Mouse (Mus musculus) neutrophil, adult 65 days (primary cell): ENCODE measurements around the gene Olfr484. TPM values are rescaled to one million over a fixed set of nuclear protein-coding genes. Genes with fewer than 3 reads are reported as not detected.

Source experiments
- total RNA-seq: library from RNA; stranded (reverse); gene quantifications from 2 replicates; pipeline ENCODE4 v1.2.4, GENCODE M21; 2023

Olfr484 gene
- not detected in 2 replicates for total RNA-seq

GRCm38 (mm10) chr7:108127349-108127748 lies at the start of gene Olfr484:
Gene Olfr484 (minus strand): TSS chr7:108127449.

GRCm38 (mm10) chr7:108172642-108173041 lies 45.4 kb upstream of the Olfr484 start, which contains the start of gene Olfr486:
Gene Olfr486 (minus strand): TSS chr7:108172742.

GRCm38 (mm10) chr7:108159771-108160170 lies 32.5 kb upstream of the Olfr484 start, which contains the start of gene Olfr485:
Gene Olfr485 (minus strand): TSS chr7:108159871.

GRCm38 (mm10) chr7:108100549-108100948 lies 26.7 kb downstream of the Olfr484 start, which contains the start of gene Olfr483:
Gene Olfr483 (plus strand): TSS chr7:108100849.

GRCm38 (mm10) chr7:108097486-108097885 lies 29.8 kb downstream of the Olfr484 start, which contains the start of gene Olfr482:
Gene Olfr482 (minus strand): TSS chr7:108097586.

GRCm38 (mm10) chr7:108079555-108079954 lies 47.7 kb downstream of the Olfr484 start, which contains the start of gene Olfr481:
Gene Olfr481 (plus strand): TSS chr7:108079855.

Other genes with a start within 250 kb of the Olfr484 start
- gene Olfr472, start 229.5 kb downstream of the Olfr484 start, total RNA-seq: not detected in 2 replicates
- not detected in 2 replicates for gene Olfr473, start 197.0 kb downstream of the Olfr484 start, total RNA-seq
- not detected in 2 replicates for gene Olfr474, start 172.8 kb downstream of the Olfr484 start, total RNA-seq
- gene Olfr476, start 162.6 kb downstream of the Olfr484 start, total RNA-seq: not detected in 2 replicates
- not detected in 2 replicates for gene Olfr477, start 140.8 kb downstream of the Olfr484 start, total RNA-seq
- gene Olfr478, start 93.5 kb downstream of the Olfr484 start, total RNA-seq: not detected in 2 replicates
- gene Olfr479, start 76.8 kb downstream of the Olfr484 start, total RNA-seq: not detected in 2 replicates
- not detected in 2 replicates for gene Olfr480, start 60.1 kb downstream of the Olfr484 start, total RNA-seq
- gene Olfr481, start 47.6 kb downstream of the Olfr484 start, total RNA-seq: not detected in 2 replicates
- gene Olfr482, start 29.9 kb downstream of the Olfr484 start, total RNA-seq: 2.1 and 2.4 TPM in 2 replicates
- gene Olfr483, start 26.6 kb downstream of the Olfr484 start, total RNA-seq: not detected in 2 replicates
- gene Olfr485, start 32.4 kb upstream of the Olfr484 start, total RNA-seq: not detected in 2 replicates
- not detected in 2 replicates for gene Olfr486, start 45.3 kb upstream of the Olfr484 start, total RNA-seq
- gene Olfr487, start 87.2 kb upstream of the Olfr484 start, total RNA-seq: not detected in 2 replicates
- not detected in 2 replicates for gene Olfr488, start 130.9 kb upstream of the Olfr484 start, total RNA-seq
- not detected in 2 replicates for gene Olfr490, start 161.5 kb upstream of the Olfr484 start, total RNA-seq
- not detected in 2 replicates for gene Olfr491, start 186.0 kb upstream of the Olfr484 start, total RNA-seq
- not detected in 2 replicates for gene Olfr492, start 196.2 kb upstream of the Olfr484 start, total RNA-seq
- not detected in 2 replicates for gene Olfr493, start 219.5 kb upstream of the Olfr484 start, total RNA-seq
- gene Olfr494, start 237.9 kb upstream of the Olfr484 start, total RNA-seq: not detected in 2 replicates